Mouse (Mus musculus) stomach, embryonic 14.5 days (tissue): Measurements from ENCODE around the gene Eef1a2. TPM values are rescaled to one million over a fixed set of nuclear protein-coding genes. Genes with fewer than 3 reads are reported as not detected.
"Not testable (repeated sequence)": the region's sequence is repeated elsewhere in the genome, so short reads cannot be mapped to it uniquely, and the experiment has no call there.

Source experiments
- ATAC-seq: fragments of 200-750 bp; cut with Nextera tagmentation; 2 replicates; pipeline ENCODE4 v1.8.0; 2017; ENCODE audit warnings: low read depth, moderate TSS enrichment; ENCODE audit not compliant: insufficient number of reproducible peaks, insufficient read depth, low FRiP score
- H3K27ac ChIP-seq: fragments of 300-500 bp; sonication (generic); 2 replicates; pipeline ENCODE4 v1.5.1; 2014; ENCODE audit warnings: mild to moderate bottlenecking, low read length, moderate library complexity, mixed read lengths
- H3K27me3 ChIP-seq: fragments of 300-500 bp; sonication (generic); 2 replicates; pipeline ENCODE4 v1.6.1; 2014; ENCODE audit warnings: low read length, control low read depth, mixed read lengths; ENCODE audit not compliant: control insufficient read depth, insufficient read depth
- H3K36me3 ChIP-seq: fragments of 300-500 bp; sonication (generic); 2 replicates; pipeline ENCODE4 v1.6.1; 2014; ENCODE audit warnings: mild to moderate bottlenecking, control low read depth, low read length, moderate library complexity, mixed read lengths; ENCODE audit not compliant: control insufficient read depth, insufficient read depth
- H3K4me1 ChIP-seq: fragments of 300-500 bp; sonication (generic); 2 replicates; pipeline ENCODE4 v1.6.1; 2014; ENCODE audit warnings: low read length, control low read depth, mixed read lengths; ENCODE audit not compliant: control insufficient read depth, insufficient read depth
- H3K4me2 ChIP-seq: fragments of 300-500 bp; sonication (generic); replicated peaks from 2 replicates; pipeline ENCODE4 v1.6.1; 2014; ENCODE audit warnings: low read depth, low read length, control low read depth
- H3K4me3 ChIP-seq: fragments of 300-500 bp; sonication (generic); 2 replicates; pipeline ENCODE4 v1.5.1; 2014; ENCODE audit warnings: low read depth, low read length, control low read depth
- H3K9ac ChIP-seq: fragments of 300-500 bp; sonication (generic); replicated peaks from 2 replicates; pipeline ENCODE4 v1.6.1; 2014; ENCODE audit warnings: low read depth, mild to moderate bottlenecking, control low read depth, low read length, moderate library complexity, mixed read lengths
- H3K9me3 ChIP-seq: fragments of 300-500 bp; sonication (generic); 2 replicates; pipeline ENCODE4 v1.6.1; 2016; ENCODE audit warnings: low read depth, low read length, control low read depth; ENCODE audit not compliant: control insufficient read depth
- WGBS: fragments of 180-500 bp; shearing (Covaris S2); extraction: QIAGEN DNeasy Blood & Tissue Kit; methylation state at CpG from one replicate; pipeline ENCODE4 v1.1.7; 2014; 5-methylcytosine and 5-hydroxymethylcytosine counted together
- polyA plus RNA-seq: library from polyadenylated mRNA; unstranded; fragments of >200 nt; fragmentation: Nextera tagmentation; extraction: Ambion mirVana; gene quantifications from 2 replicates; pipeline ENCODE4 v1.2.1, GENCODE M21; 2014

The Eef1a2 gene
- polyA plus RNA-seq, 1 experiment from 2014 or later: 0.23 TPM

DNA sequence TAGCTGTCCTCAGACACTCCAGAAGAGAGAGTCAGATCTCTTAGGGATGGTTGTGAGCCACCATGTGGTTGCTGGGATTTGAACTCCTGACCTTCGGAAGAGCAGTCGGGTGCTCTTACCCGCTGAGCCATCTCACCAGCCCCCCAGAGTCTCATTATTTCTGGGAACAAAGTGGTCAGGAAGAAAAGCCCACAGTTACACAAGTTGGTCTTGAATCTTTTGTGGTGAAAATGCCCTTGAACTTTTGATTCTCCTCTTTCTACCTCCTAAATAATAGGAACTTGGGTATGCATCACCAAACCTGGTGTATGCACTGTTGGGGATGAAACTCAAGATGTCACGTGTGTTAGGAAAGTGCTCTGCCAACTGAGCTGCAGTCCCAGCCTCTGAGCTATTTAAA lies 35.1 kb upstream of the Eef1a2 start:
- H3K27me3 ChIP-seq: no peaks in the 10 kb centered on the region
- no peaks in the 10 kb centered on the region for H3K9me3 ChIP-seq
- H3K4me1 ChIP-seq: no peaks in the 10 kb centered on the region
- no peaks in the 10 kb centered on the region; the same call in 1 of the 2 replicates for H3K36me3 ChIP-seq
- no peak overlapping the region for H3K4me3 ChIP-seq
- no peak overlapping the region for H3K9ac ChIP-seq
- H3K4me2 ChIP-seq: no peak overlapping the region
- WGBS: 69% methylated on average over 4 of the region's 4 CpGs
- no peak overlapping the region for H3K27ac ChIP-seq
- no peak for ATAC-seq

DNA sequence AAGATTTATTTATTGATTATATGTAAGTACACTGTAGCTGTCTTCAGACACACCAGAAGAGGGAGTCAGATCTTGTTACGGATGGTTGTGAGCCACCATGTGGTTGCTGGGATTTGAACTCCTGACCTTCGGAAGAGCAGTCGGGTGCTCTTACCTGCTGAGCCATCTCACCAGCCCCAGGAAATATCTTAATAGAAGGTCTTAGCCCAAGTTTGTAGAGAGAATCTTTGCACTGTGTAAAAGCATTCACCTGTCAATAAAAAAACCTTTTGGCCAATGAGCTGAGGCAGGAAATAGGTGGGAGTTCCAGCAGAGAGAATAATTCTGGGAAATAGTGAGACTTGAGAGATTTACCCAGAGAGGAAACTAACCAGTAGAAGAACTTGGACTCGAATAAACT lies 34.6 kb upstream of the Eef1a2 start:
- H3K9me3 ChIP-seq, H3K9ac ChIP-seq, ATAC-seq, H3K36me3 ChIP-seq, H3K27me3 ChIP-seq, H3K27ac ChIP-seq, H3K4me1 ChIP-seq, H3K4me2 ChIP-seq, H3K4me3 ChIP-seq: not testable (repeated sequence)
- WGBS: 53% methylated on average over 4 of the region's 4 CpGs

DNA sequence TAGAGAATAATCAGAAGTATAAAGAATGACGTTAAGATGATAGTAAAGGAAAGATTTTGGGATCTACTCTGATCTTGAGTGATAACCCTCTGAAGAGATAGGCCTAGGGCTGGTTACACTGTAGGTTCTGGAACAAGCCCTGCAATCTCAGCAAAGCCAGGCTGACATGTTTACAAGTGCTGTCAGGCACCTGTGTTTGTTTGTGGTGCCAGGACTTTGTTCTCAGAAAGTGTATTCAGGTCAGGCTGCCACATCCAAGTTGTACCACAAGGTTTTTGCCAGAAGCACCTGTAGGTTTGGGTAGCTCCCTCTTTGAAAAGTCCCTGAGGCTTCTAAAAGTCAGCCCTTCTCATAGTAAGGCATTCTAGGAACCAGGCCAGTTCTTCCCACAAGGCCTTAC lies 32.5 kb upstream of the Eef1a2 start:
- Histone ChIP-seq H3K4me2 (no peak overlapping the region), H3K9ac (no peak overlapping the region), H3K9me3 (no peaks in the 10 kb centered on the region), H3K27me3 (no peaks in the 10 kb centered on the region), H3K4me1 (no peaks in the 10 kb centered on the region), H3K36me3 (no peaks in the 10 kb centered on the region; the same call in 1 of the 2 replicates), H3K4me3 (no peak overlapping the region), H3K27ac (no peak overlapping the region)
- no peak for ATAC-seq
- 79% methylated on average over 1 of the region's 1 CpGs for WGBS

DNA sequence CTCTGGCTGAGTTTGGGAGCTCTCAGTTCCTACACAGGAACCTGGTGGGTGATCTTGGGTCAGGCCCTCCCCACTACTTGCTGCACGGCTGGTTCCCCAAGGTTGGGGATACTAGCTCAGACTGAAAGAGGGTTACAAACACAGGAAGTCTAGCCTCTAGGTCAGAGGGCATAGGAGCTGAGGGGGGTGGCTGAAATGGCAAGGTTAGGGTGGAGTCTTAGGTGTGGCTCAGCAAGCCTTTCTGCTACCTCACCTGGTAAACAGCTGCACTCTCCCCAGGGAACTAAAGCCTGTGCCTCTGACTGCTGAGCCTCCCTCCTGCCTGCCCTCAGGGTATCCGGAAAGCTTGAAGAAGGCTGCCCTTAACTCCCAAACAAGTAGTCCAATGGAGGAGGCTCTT lies 31.9 kb upstream of the Eef1a2 start:
- Histone ChIP-seq H3K4me3 (no peak overlapping the region), H3K27me3 (no peaks in the 10 kb centered on the region), H3K36me3 (no peaks in the 10 kb centered on the region; the same call in 1 of the 2 replicates), H3K9me3 (no peaks in the 10 kb centered on the region), H3K27ac (peak overlapping the region; percentile 56; the same call in 1 of the 2 replicates), H3K9ac (no peak overlapping the region), H3K4me2 (peak overlapping the region; percentile 63), H3K4me1 (no peaks in the 10 kb centered on the region)
- ATAC-seq: no peak
- 63% methylated on average over 2 of the region's 2 CpGs for WGBS

DNA sequence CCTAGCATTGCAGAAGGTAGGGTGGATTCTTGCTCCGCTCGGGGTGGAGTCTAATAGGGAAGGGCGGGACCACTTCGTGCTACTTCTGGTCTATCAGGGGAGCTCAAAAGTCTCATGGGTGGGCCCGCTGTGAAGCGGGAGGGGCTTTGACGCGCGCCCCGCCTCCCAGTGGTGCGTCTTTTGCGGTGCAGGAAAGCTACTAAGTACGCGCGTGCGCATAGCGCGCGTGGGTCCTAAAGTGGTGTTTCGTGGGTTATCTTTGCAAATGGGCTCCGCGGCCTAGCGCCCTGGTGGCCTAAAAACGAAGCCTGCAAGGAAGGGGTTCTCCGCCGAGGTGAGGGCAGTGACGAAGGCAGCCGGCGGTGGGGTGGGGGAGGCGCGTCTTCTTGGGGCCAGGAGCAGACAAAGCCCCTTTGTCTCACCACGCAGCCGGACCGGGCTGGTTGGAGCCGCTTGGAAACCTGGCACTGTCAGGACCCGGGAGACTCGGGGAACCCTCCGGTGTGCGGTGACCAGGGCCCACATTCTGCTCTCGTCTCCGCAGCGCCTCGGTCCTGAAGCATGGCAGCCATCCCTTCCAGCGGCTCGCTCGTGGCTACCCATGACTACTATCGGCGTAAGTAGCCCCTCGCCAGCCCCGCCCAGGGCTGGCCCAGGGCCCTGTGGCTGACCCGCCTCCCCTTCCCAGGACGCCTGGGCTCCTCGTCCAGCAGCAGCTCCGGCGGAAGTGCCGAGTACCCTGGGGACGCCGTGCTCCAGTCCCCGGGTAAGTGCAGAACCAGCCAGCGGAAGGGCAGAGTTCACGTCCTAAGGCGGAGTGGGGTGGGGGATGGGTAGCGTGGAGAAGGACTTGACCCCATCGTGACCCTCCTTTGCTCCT lies 30.5 kb upstream of the Eef1a2 start, which contains the start of gene Ppdpf:
TSS of gene Ppdpf (plus strand) at position 127 of the 880 bp plus-strand sequence.
- H3K9me3 ChIP-seq: no peaks in the 10 kb centered on the region
- peak within 1 kb of the TSS; percentile 93 for H3K27ac ChIP-seq
- H3K4me2 ChIP-seq: peak within 1 kb of the TSS; percentile 63
- no peaks in the 10 kb centered on the region; the same call in 1 of the 2 replicates for H3K36me3 ChIP-seq
- peak within 1 kb of the TSS; percentile 67 for H3K4me3 ChIP-seq
- peak; percentile 97 for ATAC-seq
- H3K4me1 ChIP-seq: no peaks in the 10 kb centered on the region
- WGBS: under 1% methylated on average over 64 of the region's 64 CpGs
- peak within 1 kb of the TSS; percentile 86 for H3K9ac ChIP-seq
- no peaks in the 10 kb centered on the region for H3K27me3 ChIP-seq

DNA sequence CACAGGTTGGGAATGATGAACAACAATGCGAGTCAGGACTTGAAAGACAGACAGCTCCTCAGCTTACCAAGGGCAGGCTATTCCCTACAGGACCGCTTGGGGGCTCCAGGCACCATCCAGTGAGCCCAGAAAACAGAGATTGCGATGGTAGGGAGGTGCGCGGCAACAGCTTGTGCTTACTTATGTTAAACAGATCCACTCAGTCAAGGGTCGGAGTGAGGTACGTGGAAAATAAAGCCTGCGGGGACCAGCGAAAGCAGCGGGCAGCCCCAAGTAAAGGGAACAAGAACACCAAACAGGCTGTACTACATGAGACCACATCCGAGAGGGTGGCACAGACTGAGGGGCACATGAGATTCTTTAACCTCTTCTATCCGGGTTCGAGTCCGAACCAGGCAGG lies 29.8 kb upstream of the Eef1a2 start:
- ATAC-seq: peak; percentile 69
- H3K4me3 ChIP-seq: peak overlapping the region; percentile 67
- H3K9ac ChIP-seq: no peak overlapping the region
- under 1% methylated on average over 14 of the region's 14 CpGs for WGBS
- H3K27me3 ChIP-seq: no peaks in the 10 kb centered on the region
- H3K4me1 ChIP-seq: no peaks in the 10 kb centered on the region
- no peaks in the 10 kb centered on the region; the same call in 1 of the 2 replicates for H3K36me3 ChIP-seq
- H3K9me3 ChIP-seq: no peaks in the 10 kb centered on the region
- peak overlapping the region; percentile 77; the same call in 1 of the 2 replicates for H3K27ac ChIP-seq
- H3K4me2 ChIP-seq: peak overlapping the region; percentile 63

DNA sequence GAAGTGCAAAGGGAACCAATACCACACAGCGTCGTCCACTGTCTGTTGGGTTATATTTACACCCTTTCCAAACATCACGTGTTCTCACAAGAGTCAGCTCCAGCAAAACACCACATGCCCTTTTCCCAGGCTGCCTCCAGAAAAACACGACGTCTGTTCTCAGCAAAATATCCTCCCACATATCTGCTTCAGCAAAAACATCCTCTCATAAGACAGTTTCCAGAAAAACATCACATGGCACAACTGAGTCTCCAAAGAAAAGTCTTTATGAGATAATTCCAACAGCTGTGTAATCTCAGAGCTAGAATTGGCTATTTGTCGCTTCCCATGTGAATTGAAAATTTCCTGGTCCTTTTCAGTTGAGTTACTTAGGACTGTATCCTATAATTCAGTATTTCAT lies 24.1 kb upstream of the Eef1a2 start:
- 70% methylated on average over 6 of the region's 6 CpGs for WGBS
- no peaks in the 10 kb centered on the region for H3K9me3 ChIP-seq

DNA sequence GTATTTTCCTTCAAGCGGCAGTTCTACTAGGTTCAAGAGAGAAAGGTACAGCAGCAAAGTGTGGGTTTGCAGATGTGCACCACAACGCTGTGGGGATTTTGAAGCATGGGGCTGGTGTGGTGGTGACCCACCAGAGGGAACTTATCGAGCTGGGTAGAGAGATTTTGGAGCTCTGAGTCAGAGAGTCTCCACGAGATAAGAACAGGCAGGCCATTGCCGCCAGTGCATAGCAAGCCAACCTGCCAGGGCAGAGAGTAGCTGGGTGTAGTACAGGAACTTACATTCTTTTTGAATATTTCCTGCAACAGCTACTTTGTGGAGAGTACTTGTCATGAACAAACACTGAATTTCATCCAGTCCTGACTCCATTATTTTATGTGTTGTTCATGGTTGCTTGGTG lies 21.7 kb upstream of the Eef1a2 start:
- no peaks in the 10 kb centered on the region for H3K9me3 ChIP-seq
- no peak for ATAC-seq
- no peaks in the 10 kb centered on the region for H3K36me3 ChIP-seq
- WGBS: 76% methylated on average over 5 of the region's 5 CpGs
- H3K27me3 ChIP-seq: no peaks in the 10 kb centered on the region
- no peak overlapping the region for H3K4me3 ChIP-seq
- H3K4me1 ChIP-seq: no peaks in the 10 kb centered on the region
- no peak overlapping the region for H3K4me2 ChIP-seq
- no peak overlapping the region for H3K27ac ChIP-seq
- no peak overlapping the region for H3K9ac ChIP-seq

More for the DNA sequence above, 24.1 kb upstream of the Eef1a2 start:
- Histone ChIP-seq H3K4me1 (no peaks in the 10 kb centered on the region), H3K36me3 (no peaks in the 10 kb centered on the region), H3K27me3 (no peaks in the 10 kb centered on the region), H3K4me3 (no peak overlapping the region), H3K9ac (no peak overlapping the region), H3K27ac (no peak overlapping the region), H3K4me2 (no peak overlapping the region)
- ATAC-seq: no peak
